Mouse (Mus musculus) urinary bladder, adult 18-20 months (tissue): ENCODE data around the gene Arhgap4.

Source experiments
- DNase-seq, 2 experiments: peaks; one replicate each; pipeline ENCODE4 v3.0.0; 2022; ENCODE audit warnings: low spot score in 2 of 2, mixed read lengths in 2 of 2

Gene Arhgap4

GRCm38 (mm10) chrX:73854326-73855086 is 67.2 kb downstream of the Arhgap4 start:
- no peak for DNase-seq
